In genomic region chr9:53402291-53402711, GRCm38 (mm10) we compare ENCODE assay signal across 9 mouse cellular contexts. TPM values are rescaled to one million over a fixed set of nuclear protein-coding genes. Genes with fewer than 3 reads are reported as not detected.
A peak's percentile ranks its signal among the peaks of the same experiment; 100 is the strongest.
DNase-seq lines count a peak whose midpoint lies in the region; ATAC-seq lines count a peak whose summit lies in the region.
"Had no signal": no experiment of that assay in that cellular context is flagged by ENCODE, and none has a peak within 500 bp of the region (broad histone marks: within the 10 kb centered on the region; RNA-seq: fewer than 3 reads in every experiment).

Gene 4930550C14Rik (plus strand): TSS chr9:53402325.

- peak within 1 kb of the TSS; percentile 38 for H3K27ac ChIP-seq in heart, embryonic 16.5 days (ENCODE audit: low read length)

- H3K9me3 ChIP-seq in heart, embryonic 16.5 days (replicated peaks; ENCODE audit: control insufficient read depth, low read length) = no peaks in the 10 kb centered on the region
- H3K9me3 ChIP-seq: megakaryocyte, embryonic 14.5 days had no signal

- 0 out of 2 replicates have a peak within 1 kb of the TSS, but pooled peaks have one; percentile 27 for H3K9ac ChIP-seq in heart, embryonic 16.5 days (ENCODE audit: low read length)

- DNase-seq in cerebellum, postnatal 10 days = peak; percentile 51 to 63
- DNase-seq in cerebellum, postnatal 36 days = no peak
- DNase-seq in embryo, embryonic 9.5 days (ENCODE audit: extremely low spot score) = peak; percentile 26
- peak; percentile 76 for DNase-seq in kidney, postnatal 14 days
- DNase-seq in lung, postnatal 4 days = peak; percentile 64 to 74
- DNase-seq in testis, postnatal 14 days (ENCODE audit: low spot score) = peak; percentile 49
- no peak for DNase-seq in T-cell, adult 2 months (ENCODE audit: low spot score)

- H3K4me1 ChIP-seq in heart, embryonic 16.5 days (ENCODE audit: control insufficient read depth, insufficient read depth, low read length) = peaks cover 6% of the 10 kb centered on the region

- peak within 1 kb of the TSS; percentile 21 for H3K4me3 ChIP-seq in heart, embryonic 16.5 days (ENCODE audit: low read length)
- H3K4me3 ChIP-seq: megakaryocyte, embryonic 14.5 days had no signal

- no peaks in the 10 kb centered on the region; the same call in 1 of the 2 replicates for H3K36me3 ChIP-seq in heart, embryonic 16.5 days (ENCODE audit: control insufficient read depth, insufficient read depth)

- no peak for ATAC-seq in heart, embryonic 16.5 days (replicated peaks; ENCODE audit: extremely low read depth, insufficient read depth, low FRiP score)

- WGBS in heart, embryonic 16.5 days = 25% methylated on average over 11 of the region's 11 CpGs

- peak within 1 kb of the TSS; percentile 54 for H3K4me2 ChIP-seq in heart, embryonic 16.5 days (ENCODE audit: low read depth, low read length)

- no peaks in the 10 kb centered on the region for H3K27me3 ChIP-seq in heart, embryonic 16.5 days (ENCODE audit: control insufficient read depth, insufficient read depth, low read length)
- H3K27me3 ChIP-seq: megakaryocyte, embryonic 14.5 days had no signal

RNA-seq across cellular contexts. Expression of gene 4930550C14Rik, which starts in this region (rescaled TPM):
- polyA plus RNA-seq in heart, embryonic 16.5 days (2015; fragmentation: Nextera tagmentation; extraction: Ambion mirVana) = 0.92 and 0.99 TPM in 2 replicates

Comparison
In these comparisons a context has a peak if more than half of its experiments do, and no peak if none do; other contexts are left out.
1. DNase-seq: peak in cerebellum, postnatal 10 days (2 of 2), embryo, embryonic 9.5 days (single experiment), kidney, postnatal 14 days (single experiment), lung, postnatal 4 days (2 of 2) and testis, postnatal 14 days (single experiment); none in cerebellum, postnatal 36 days (0 of 2) and T-cell, adult 2 months (single experiment).